Mouse (Mus musculus): ENCODE measurements around the gene B3glct.

- TF ChIP-seq CTCF (IDR thresholded peaks at IDR 0.05; ENCODE audit: borderline replicate concordance, insufficient read depth, low read depth, low read length): no peak
- no peak for TF ChIP-seq POLR2A (IDR thresholded peaks at IDR 0.05; ENCODE audit: borderline replicate concordance, insufficient read depth, low read length)
These were observed 73.8 kb downstream of the B3glct start for GRCm38 (mm10) chr5:149751861-149752260.
